Mouse (Mus musculus) brain, embryonic 18.5 days (tissue): ENCODE measurements around the gene Nme7.

ENCODE experiments used
- DNase-seq: peaks from one replicate; pipeline ENCODE4 v3.0.0-alpha.2; 2012; ENCODE audit warnings: low read depth, low spot score

Nme7 gene

DNA sequence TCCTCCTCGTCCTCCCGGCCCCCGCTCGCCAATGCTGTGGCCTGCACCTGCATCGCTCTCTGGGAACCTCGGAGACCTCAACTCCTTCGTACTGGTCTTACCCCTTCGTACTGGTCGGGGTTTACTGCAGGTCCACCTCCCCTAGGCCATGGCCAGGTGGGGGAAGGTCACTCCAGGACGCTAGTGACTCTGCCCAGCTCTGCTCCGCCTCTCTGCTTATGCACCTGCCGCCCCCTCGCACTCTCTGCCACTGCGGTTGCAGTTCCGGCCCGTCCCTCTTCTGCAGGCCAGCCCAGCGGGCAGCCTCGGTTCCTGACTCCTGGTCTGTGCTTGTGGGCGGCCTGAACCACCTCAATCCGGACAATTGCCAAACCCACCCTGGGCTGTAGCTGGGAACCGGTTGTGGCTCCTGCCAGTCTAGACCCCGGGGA lies 154.7 kb downstream of the Nme7 start:
- no peak for DNase-seq

GRCm38 (mm10) chr1:164459127-164459905 lies 155.4 kb downstream of the Nme7 start:
- no peak for DNase-seq

- no peak for DNase-seq
Observed at GRCm38 (mm10) chr1:164460921-164461697, 157.2 kb downstream of the Nme7 start.

- no peak for DNase-seq
Observed at GRCm38 (mm10) chr1:164461726-164462125, 157.8 kb downstream of the Nme7 start.

DNA sequence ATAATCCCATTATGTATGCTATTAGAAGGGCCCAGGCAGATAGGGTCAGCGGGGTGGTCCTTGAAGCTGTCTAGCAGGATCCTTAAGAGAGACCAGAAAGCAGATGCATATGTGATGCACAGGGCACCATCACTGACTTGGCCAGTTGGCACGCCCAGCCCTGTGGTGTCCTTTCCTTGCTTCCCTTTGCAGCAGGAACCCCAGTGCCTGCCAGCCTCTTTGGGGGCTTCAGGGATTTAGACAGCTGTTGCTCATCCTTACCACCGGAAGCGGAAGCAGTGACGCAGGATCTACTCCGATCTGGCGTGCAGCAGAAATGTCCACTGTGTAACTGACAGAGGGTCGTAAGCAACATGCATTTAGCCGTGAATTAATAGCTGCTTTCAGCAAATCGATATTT lies 163.5 kb downstream of the Nme7 start:
- no peak for DNase-seq

- DNase-seq, result no peak
Observed at GRCm38 (mm10) chr1:164468329-164468728, 164.4 kb downstream of the Nme7 start.

DNA sequence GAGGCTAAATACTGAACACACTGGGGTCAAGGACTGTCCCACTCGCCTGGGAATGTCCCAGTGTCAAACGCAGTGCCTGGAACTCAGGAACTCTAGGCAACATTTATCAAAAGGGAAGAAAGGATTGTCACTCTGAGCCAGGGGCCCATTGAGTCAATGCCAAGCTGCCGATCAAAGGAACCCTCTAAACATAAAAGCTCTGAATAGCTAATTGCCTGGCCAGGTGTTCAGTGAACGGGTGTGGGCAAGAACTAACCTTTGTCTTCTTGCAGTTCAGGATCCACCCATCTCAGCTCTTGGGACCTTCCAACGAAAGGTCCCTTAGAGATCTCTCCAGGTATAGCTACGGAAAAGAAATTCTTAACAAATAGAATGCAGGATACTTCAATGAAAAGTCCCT lies 167.1 kb downstream of the Nme7 start:
- DNase-seq, result no peak

- no peak for DNase-seq
Observed at GRCm38 (mm10) chr1:164471632-164472031, 167.7 kb downstream of the Nme7 start.

DNA sequence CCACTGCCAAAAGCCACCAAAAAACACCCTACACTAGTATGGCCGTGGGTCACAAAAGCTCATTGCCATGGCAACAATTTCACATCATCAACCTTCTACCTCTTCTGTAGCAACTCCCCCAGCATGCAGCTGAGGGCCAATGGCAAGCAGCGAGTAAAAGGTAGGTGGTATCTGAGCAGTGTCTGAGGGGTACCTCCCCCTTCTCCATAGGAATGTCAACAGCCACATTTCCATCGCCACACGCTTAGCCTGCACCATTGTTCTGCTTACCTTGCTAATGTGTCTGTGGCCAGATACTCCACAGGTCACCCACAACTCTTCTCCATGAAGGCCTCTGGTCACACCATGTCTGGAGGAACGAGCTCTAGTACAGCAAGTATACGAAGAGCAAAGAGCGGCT lies 169.5 kb downstream of the Nme7 start:
- DNase-seq, result no peak

GRCm38 (mm10) chr1:164474310-164474709 lies 170.4 kb downstream of the Nme7 start:
- DNase-seq, result no peak

- no peak for DNase-seq
Observed at GRCm38 (mm10) chr1:164474778-164475511, 171.0 kb downstream of the Nme7 start.

DNA sequence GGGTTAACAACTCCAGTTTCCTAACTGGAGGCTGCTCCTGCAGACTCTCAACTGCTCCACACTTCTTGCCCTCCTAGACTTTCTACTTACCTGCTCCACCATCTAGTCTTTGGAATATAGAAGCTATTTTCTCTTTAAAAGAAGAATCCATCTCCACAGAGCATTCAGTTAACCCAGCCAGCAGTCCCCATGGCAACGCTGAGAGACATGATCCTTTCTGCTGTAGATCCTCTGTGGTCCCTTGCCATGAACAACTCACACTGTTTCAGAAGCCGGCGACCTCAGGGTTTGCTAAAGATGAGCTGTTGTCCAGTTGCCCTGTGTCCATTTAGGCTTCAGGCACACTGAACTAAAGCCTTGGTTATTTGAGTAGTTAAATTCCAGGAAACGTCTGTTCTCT lies 172.0 kb downstream of the Nme7 start:
- DNase-seq, result no peak

DNA sequence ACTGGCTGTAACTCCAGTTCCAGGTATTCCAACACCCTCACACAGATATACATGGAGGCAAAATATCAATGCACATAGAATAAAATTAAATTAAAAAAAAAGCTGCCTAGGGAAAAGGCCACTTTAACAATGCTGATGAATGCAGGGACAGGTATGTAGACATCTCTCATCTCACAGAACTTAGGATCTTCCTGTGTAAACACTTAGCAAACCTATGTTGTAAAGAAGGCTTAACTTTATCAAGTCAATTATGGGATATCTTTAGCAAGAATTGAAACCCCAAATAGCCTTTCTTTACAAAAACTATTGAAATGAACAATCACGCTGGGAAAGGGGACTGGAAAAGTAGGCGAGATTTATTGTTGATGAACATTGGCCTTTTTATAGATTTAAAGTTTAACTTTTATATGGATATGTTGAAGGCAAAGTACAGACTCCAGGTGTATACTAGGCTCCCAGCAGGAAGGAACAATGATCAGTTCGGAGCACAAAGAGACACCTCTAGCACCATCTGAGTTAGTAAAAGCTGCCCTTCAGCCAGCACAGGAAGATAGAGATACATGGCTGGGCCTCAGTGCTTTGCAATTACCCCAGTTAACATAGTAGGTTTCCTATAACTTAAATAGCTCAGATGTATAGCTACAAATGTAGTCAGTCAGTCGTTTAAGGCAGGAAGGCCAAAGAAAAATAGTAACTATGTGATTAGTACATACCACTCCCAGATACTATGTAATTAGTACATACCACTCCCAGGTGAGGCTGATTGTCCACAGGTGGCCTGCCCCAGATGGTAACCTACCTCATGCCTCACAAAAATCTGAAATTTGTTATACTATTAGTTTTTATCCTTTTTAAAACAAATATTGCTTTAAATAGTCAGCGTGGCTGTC lies 177.1 kb downstream of the Nme7 start:
- no peak for DNase-seq

DNA sequence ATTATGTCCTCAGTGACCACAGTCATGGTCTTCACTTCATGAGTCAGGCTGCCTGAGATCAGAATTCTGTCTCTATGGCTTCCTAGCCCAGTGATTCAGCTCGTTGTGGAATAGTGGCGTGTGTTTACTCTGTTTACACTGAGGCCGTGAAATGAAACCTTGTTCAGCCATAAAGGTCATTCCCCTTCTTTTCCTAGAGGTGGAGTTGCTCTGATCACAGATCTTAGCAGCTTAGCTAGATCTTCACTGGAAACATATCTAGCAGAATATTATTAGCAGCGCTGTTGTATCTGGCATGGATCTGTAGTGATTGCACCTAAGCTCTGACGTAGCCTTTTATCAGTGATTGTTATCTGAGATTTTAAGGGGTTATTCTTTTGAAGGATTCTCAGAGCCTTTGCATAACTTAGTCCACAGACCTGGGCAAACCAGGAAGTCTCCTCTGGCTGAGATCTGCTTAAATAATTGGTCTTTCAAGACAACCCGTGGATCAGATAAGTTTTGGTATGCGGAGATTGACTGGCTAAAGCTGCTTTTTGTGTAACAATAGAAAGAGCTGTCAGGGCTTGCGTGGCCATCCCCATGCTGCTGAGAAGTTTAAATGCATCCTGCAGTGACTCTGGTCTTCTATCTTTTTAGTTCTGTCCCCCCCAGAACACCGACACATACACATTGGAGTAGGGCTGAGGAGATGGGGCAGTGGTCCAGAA lies 177.9 kb downstream of the Nme7 start:
- DNase-seq, result no peak

DNA sequence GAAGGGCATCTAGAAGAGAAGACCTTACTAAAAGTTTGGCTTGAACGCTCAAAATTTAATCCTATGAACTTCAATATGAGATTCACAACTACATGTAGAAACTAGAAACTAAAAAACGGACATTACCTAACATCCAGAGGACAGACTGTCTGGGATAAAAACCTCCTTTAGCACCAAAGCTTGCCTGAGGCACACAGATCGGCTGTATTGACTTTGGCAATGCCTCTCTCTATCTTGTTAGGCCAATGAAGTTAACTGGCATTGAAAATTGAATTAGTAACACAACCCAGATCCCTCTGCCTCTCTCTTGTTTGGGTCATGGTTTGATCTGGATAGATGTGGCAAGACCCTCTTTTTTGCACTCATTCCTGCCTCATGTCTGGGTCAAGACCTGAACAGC lies 178.9 kb downstream of the Nme7 start:
- DNase-seq, result no peak

DNA sequence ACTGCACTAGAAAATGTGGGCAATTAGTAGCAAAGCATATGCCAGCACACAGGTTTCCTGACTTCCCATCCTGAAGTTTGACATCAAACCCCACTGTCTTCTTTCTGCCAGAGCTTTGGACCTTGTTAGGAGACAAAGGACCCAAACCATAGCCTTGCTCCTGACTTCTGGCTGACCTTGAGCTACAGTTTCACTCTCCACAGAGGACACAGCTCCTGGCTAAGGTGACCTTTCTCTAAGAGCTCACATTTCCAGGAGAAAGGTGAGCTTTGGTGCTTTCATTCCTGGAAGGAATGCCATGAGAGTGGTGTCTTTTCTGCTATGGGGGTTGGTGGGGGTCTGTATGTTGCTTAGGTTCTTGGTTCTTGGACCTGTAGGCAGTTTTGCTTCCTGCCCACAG lies 179.8 kb downstream of the Nme7 start:
- no peak for DNase-seq
